Mouse (Mus musculus) kidney, postnatal 10 days (tissue): Measurements from ENCODE around the gene Mul1.
A peak's percentile ranks its signal among the peaks of the same experiment; 100 is the strongest.

Experiments used
- DNase-seq: peaks from one replicate; pipeline ENCODE4 v3.0.0; 2021; ENCODE audit warnings: mixed read lengths

Gene Mul1

GRCm38 (mm10) chr4:138462971-138463831 is 28.7 kb downstream of the Mul1 start:
- DNase-seq, result peak; percentile 74

- DNase-seq, result peak; percentile 96
Measured at GRCm38 (mm10) chr4:138463832-138464487, 29.5 kb downstream of the Mul1 start.

GRCm38 (mm10) chr4:138464667-138465353 is 30.3 kb downstream of the Mul1 start:
- DNase-seq, result peak; percentile 95

- DNase-seq, result no peak
Measured at GRCm38 (mm10) chr4:138465446-138465845, 31.0 kb downstream of the Mul1 start.

- DNase-seq, result no peak
Measured at GRCm38 (mm10) chr4:138466690-138467089, 32.2 kb downstream of the Mul1 start.

GRCm38 (mm10) chr4:138467451-138467850 is 33.0 kb downstream of the Mul1 start:
- DNase-seq, result peak; percentile 52

- DNase-seq, result no peak
Measured at GRCm38 (mm10) chr4:138469080-138469479, 34.6 kb downstream of the Mul1 start.

GRCm38 (mm10) chr4:138471241-138471640 is 36.8 kb downstream of the Mul1 start:
- peak; percentile 35 for DNase-seq

- DNase-seq, result no peak
Measured at GRCm38 (mm10) chr4:138479595-138479994, 45.1 kb downstream of the Mul1 start.

GRCm38 (mm10) chr4:138480962-138481361 is 46.5 kb downstream of the Mul1 start:
- no peak for DNase-seq

- no peak for DNase-seq
Measured at GRCm38 (mm10) chr4:138482721-138483120, 48.2 kb downstream of the Mul1 start.

- no peak for DNase-seq
Measured at GRCm38 (mm10) chr4:138488241-138488640, 53.8 kb downstream of the Mul1 start.

GRCm38 (mm10) chr4:138491088-138491487 is 56.6 kb downstream of the Mul1 start:
- DNase-seq, result no peak
